Mouse (Mus musculus) embryonic facial prominence, embryonic 11.5 days (tissue): ENCODE results near the gene F830045P16Rik. TPM values are rescaled to one million over a fixed set of nuclear protein-coding genes. Genes with fewer than 3 reads are reported as not detected.

Source experiments
- ATAC-seq: fragments of 200-750 bp; cut with Nextera tagmentation; replicated peaks from 2 replicates; pipeline ENCODE4 v1.8.0; 2017; ENCODE audit warnings: low read depth; ENCODE audit not compliant: insufficient number of reproducible peaks, low FRiP score, low TSS enrichment
- DNase-seq: peaks from one replicate; pipeline ENCODE4 v3.0.0-alpha.2; 2015; ENCODE audit warnings: low spot score
- H3K27ac ChIP-seq: fragments of 300-500 bp; sonication (generic); replicated peaks from 2 replicates; pipeline ENCODE4 v1.5.1; 2014; ENCODE audit warnings: mild to moderate bottlenecking, low read depth, low read length, control low read depth
- H3K27me3 ChIP-seq: fragments of 300-500 bp; sonication (generic); 2 replicates; pipeline ENCODE4 v1.6.1; 2014; ENCODE audit warnings: mild to moderate bottlenecking, low read length, moderate library complexity, mixed read lengths; ENCODE audit not compliant: control insufficient read depth, insufficient read depth
- H3K36me3 ChIP-seq: fragments of 300-500 bp; sonication (generic); replicated peaks from 2 replicates; pipeline ENCODE4 v1.6.1; 2014; ENCODE audit warnings: low read depth, mild to moderate bottlenecking, low read length, moderate library complexity, mixed read lengths; ENCODE audit not compliant: control insufficient read depth, insufficient read depth
- H3K4me1 ChIP-seq: fragments of 300-500 bp; sonication (generic); 2 replicates; pipeline ENCODE4 v1.6.1; 2014; ENCODE audit warnings: low read length, mixed read lengths; ENCODE audit not compliant: control insufficient read depth, insufficient read depth
- H3K4me2 ChIP-seq: fragments of 300-500 bp; sonication (generic); 2 replicates; pipeline ENCODE4 v1.6.1; 2014; ENCODE audit warnings: low read depth, mild to moderate bottlenecking, control low read depth, low read length, moderate library complexity
- H3K4me3 ChIP-seq: fragments of 300-500 bp; sonication (generic); 2 replicates; pipeline ENCODE4 v1.5.1; 2014; ENCODE audit warnings: low read depth, low read length, control low read depth
- H3K9ac ChIP-seq: fragments of 300-500 bp; sonication (generic); replicated peaks from 2 replicates; pipeline ENCODE4 v1.6.1; 2014; ENCODE audit warnings: mild to moderate bottlenecking, control low read depth, low read length
- H3K9me3 ChIP-seq: fragments of 300-500 bp; sonication (generic); replicated peaks from 2 replicates; pipeline ENCODE4 v1.6.1; 2016; ENCODE audit warnings: mild to moderate bottlenecking, low read length, inconsistent platforms, mixed read lengths; ENCODE audit not compliant: control insufficient read depth
- WGBS: fragments of 180-500 bp; shearing (Covaris S2); extraction: QIAGEN DNeasy Blood & Tissue Kit; methylation state at CpG from one replicate; pipeline ENCODE4 v1.1.7; 2014; 5-methylcytosine and 5-hydroxymethylcytosine counted together
- polyA plus RNA-seq: library from polyadenylated mRNA; unstranded; fragments of >200 nt; fragmentation: Nextera tagmentation; extraction: Ambion mirVana; gene quantifications from 2 replicates; pipeline ENCODE4 v1.2.1, GENCODE M21; 2014

The F830045P16Rik gene
- polyA plus RNA-seq, 1 experiment from 2014 or later, result not detected

- Histone ChIP-seq H3K27me3 (no peaks in the 10 kb centered on the region), H3K4me1 (no peaks in the 10 kb centered on the region), H3K9ac (no peak overlapping the region), H3K36me3 (no peaks in the 10 kb centered on the region), H3K27ac (no peak overlapping the region), H3K9me3 (no peaks in the 10 kb centered on the region), H3K4me3 (no peak overlapping the region), H3K4me2 (no peak overlapping the region)
- 87% methylated on average over 3 of the region's 3 CpGs for WGBS
- DNase-seq (no peak), ATAC-seq (no peak)
Measured at GRCm38 (mm10) chr2:129540036-129540435, 3.6 kb upstream of the F830045P16Rik start.

GRCm38 (mm10) chr2:129539175-129539574, 2.8 kb upstream of the F830045P16Rik start:
- H3K4me1 ChIP-seq, result no peaks in the 10 kb centered on the region
- no peak overlapping the region for H3K9ac ChIP-seq
- 56% methylated on average over 4 of the region's 4 CpGs for WGBS
- H3K36me3 ChIP-seq, result no peaks in the 10 kb centered on the region
- ATAC-seq, result no peak
- H3K27me3 ChIP-seq, result no peaks in the 10 kb centered on the region
- no peaks in the 10 kb centered on the region for H3K9me3 ChIP-seq
- no peak overlapping the region for H3K4me3 ChIP-seq
- no peak overlapping the region for H3K27ac ChIP-seq
- H3K4me2 ChIP-seq, result no peak overlapping the region
- no peak for DNase-seq

- Histone ChIP-seq H3K4me1 (no peaks in the 10 kb centered on the region), H3K9me3 (no peaks in the 10 kb centered on the region), H3K27me3 (no peaks in the 10 kb centered on the region), H3K36me3 (no peaks in the 10 kb centered on the region), H3K9ac (no peak overlapping the region), H3K27ac (no peak overlapping the region), H3K4me3 (no peak overlapping the region), H3K4me2 (no peak overlapping the region)
- WGBS, result 74% methylated on average over 4 of the region's 4 CpGs
- ATAC-seq, result no peak
- DNase-seq, result no peak
Measured at GRCm38 (mm10) chr2:129537926-129538325, 1.5 kb upstream of the F830045P16Rik start.

- WGBS, result 27% methylated on average over 7 of the region's 7 CpGs
- no peak overlapping the region for H3K4me3 ChIP-seq
- H3K27ac ChIP-seq, result no peak overlapping the region
- H3K36me3 ChIP-seq, result no peaks in the 10 kb centered on the region
- ATAC-seq (no peak), DNase-seq (no peak)
- no peaks in the 10 kb centered on the region for H3K27me3 ChIP-seq
- H3K9ac ChIP-seq, result no peak overlapping the region
- H3K4me2 ChIP-seq, result no peak overlapping the region
- H3K4me1 ChIP-seq, result no peaks in the 10 kb centered on the region
- H3K9me3 ChIP-seq, result no peaks in the 10 kb centered on the region
Measured at GRCm38 (mm10) chr2:129537360-129537759, 958 bp upstream of the F830045P16Rik start.

GRCm38 (mm10) chr2:129536926-129537325, 524 bp upstream of the F830045P16Rik start:
- no peak overlapping the region for H3K9ac ChIP-seq
- ATAC-seq (no peak), DNase-seq (no peak)
- H3K27ac ChIP-seq, result no peak overlapping the region
- no peaks in the 10 kb centered on the region for H3K36me3 ChIP-seq
- H3K4me2 ChIP-seq, result no peak overlapping the region
- WGBS, result 44% methylated on average over 1 of the region's 1 CpGs
- no peaks in the 10 kb centered on the region for H3K27me3 ChIP-seq
- H3K4me3 ChIP-seq, result no peak overlapping the region
- H3K4me1 ChIP-seq, result no peaks in the 10 kb centered on the region
- H3K9me3 ChIP-seq, result no peaks in the 10 kb centered on the region

- Histone ChIP-seq H3K4me1 (no peaks in the 10 kb centered on the region), H3K4me2 (no peak overlapping the region), H3K9me3 (no peaks in the 10 kb centered on the region), H3K27me3 (no peaks in the 10 kb centered on the region), H3K36me3 (no peaks in the 10 kb centered on the region), H3K27ac (no peak overlapping the region), H3K4me3 (no peak overlapping the region), H3K9ac (no peak overlapping the region)
- no peak for ATAC-seq
- DNase-seq, result no peak
- 41% methylated on average over 5 of the region's 5 CpGs for WGBS
Measured at GRCm38 (mm10) chr2:129534886-129535591, 1.4 kb downstream of the F830045P16Rik start.

- H3K4me3 ChIP-seq, result no peak overlapping the region
- no peaks in the 10 kb centered on the region for H3K9me3 ChIP-seq
- no peak overlapping the region for H3K27ac ChIP-seq
- H3K27me3 ChIP-seq, result no peaks in the 10 kb centered on the region
- ATAC-seq (no peak), DNase-seq (no peak)
- H3K9ac ChIP-seq, result no peak overlapping the region
- no peak overlapping the region for H3K4me2 ChIP-seq
- no peaks in the 10 kb centered on the region for H3K36me3 ChIP-seq
- H3K4me1 ChIP-seq, result no peaks in the 10 kb centered on the region
- WGBS, result 61% methylated on average over 2 of the region's 2 CpGs
Measured at GRCm38 (mm10) chr2:129531890-129532289, 4.5 kb downstream of the F830045P16Rik start.

- Histone ChIP-seq H3K4me2 (no peak overlapping the region), H3K27me3 (no peaks in the 10 kb centered on the region), H3K4me3 (no peak overlapping the region), H3K36me3 (no peaks in the 10 kb centered on the region), H3K27ac (no peak overlapping the region), H3K4me1 (no peaks in the 10 kb centered on the region), H3K9ac (no peak overlapping the region), H3K9me3 (no peaks in the 10 kb centered on the region)
- ATAC-seq (no peak), DNase-seq (no peak)
Measured at GRCm38 (mm10) chr2:129531102-129531501, 5.3 kb downstream of the F830045P16Rik start.
